Mouse (Mus musculus) small intestine, adult 2 months (tissue): ENCODE results near the gene Stab2. TPM values are rescaled to one million over a fixed set of nuclear protein-coding genes. Genes with fewer than 3 reads are reported as not detected.

ENCODE experiments used
- H3K27ac ChIP-seq: fragments of 200-500 bp; 2 replicates; pipeline ENCODE4 v1.5.1; 2012; ENCODE audit warnings: low read depth, low read length, control low read depth, inconsistent platforms; ENCODE audit not compliant: insufficient read depth
- H3K27me3 ChIP-seq: fragments of 200-500 bp; 2 replicates; pipeline ENCODE4 v1.6.1; 2012; ENCODE audit warnings: mild to moderate bottlenecking, moderate library complexity, low read length, inconsistent platforms; ENCODE audit not compliant: control insufficient read depth, insufficient read depth
- H3K36me3 ChIP-seq: fragments of 200-500 bp; 2 replicates; pipeline ENCODE4 v1.6.1; 2012; ENCODE audit warnings: mild to moderate bottlenecking, low read length, control low read depth, inconsistent platforms; ENCODE audit not compliant: control insufficient read depth, insufficient read depth
- H3K4me1 ChIP-seq: fragments of 200-500 bp; 2 replicates; pipeline ENCODE4 v1.6.1; 2012; ENCODE audit warnings: low read length, inconsistent platforms, mixed read lengths; ENCODE audit not compliant: control insufficient read depth, insufficient read depth, insufficient read length
- H3K4me3 ChIP-seq: fragments of 200-500 bp; 2 replicates; pipeline ENCODE4 v1.5.1; 2012; ENCODE audit warnings: low read depth, mild to moderate bottlenecking, control low read depth, inconsistent platforms, low read length, moderate library complexity
- CTCF ChIP-seq: fragments of 200-500 bp; IDR thresholded peaks from 2 replicates; pipeline ENCODE4 v1.5.1; 2012; ENCODE audit warnings: low read depth, mild to moderate bottlenecking, control low read depth, inconsistent platforms, low read length, moderate library complexity, mixed read lengths; ENCODE audit not compliant: insufficient replicate concordance, insufficient read length; ENCODE audit errors: extremely low read depth
- POLR2A ChIP-seq: fragments of 200-500 bp; IDR thresholded peaks from 2 replicates; pipeline ENCODE4 v1.6.1; 2012; ENCODE audit warnings: low read depth, mild to moderate bottlenecking, control low read depth, inconsistent platforms, low read length, moderate library complexity
- WGBS: fragments of 180-500 bp; shearing (Covaris S2); methylation state at CpG from one replicate; pipeline ENCODE4 v1.1.7; 2018; 5-methylcytosine and 5-hydroxymethylcytosine counted together
- polyA plus RNA-seq: library from polyadenylated mRNA; depleted of rRNA; stranded (reverse); fragments of >200 nt; gene quantifications from 2 replicates; pipeline ENCODE4 v1.2.3, GENCODE M21; 2012

The Stab2 gene
- polyA plus RNA-seq, 1 experiment: 0.87 TPM

- Histone ChIP-seq H3K4me3 (no peak overlapping the region), H3K27ac (no peak overlapping the region), H3K27me3 (no peaks in the 10 kb centered on the region), H3K4me1 (no peaks in the 10 kb centered on the region), H3K36me3 (no peaks in the 10 kb centered on the region)
- TF ChIP-seq POLR2A (no peak), CTCF (no peak)
- 67% methylated on average over 9 of the region's 9 CpGs for WGBS
These were observed 11.1 kb upstream of the Stab2 start for GRCm38 (mm10) chr10:87018876-87019275.

GRCm38 (mm10) chr10:87016151-87016692, 8.4 kb upstream of the Stab2 start:
- TF ChIP-seq POLR2A (no peak), CTCF (no peak)
- Histone ChIP-seq H3K4me3 (no peak overlapping the region), H3K4me1 (no peaks in the 10 kb centered on the region), H3K27me3 (no peaks in the 10 kb centered on the region), H3K36me3 (no peaks in the 10 kb centered on the region), H3K27ac (no peak overlapping the region)
- 38% methylated on average over 9 of the region's 9 CpGs for WGBS

DNA sequence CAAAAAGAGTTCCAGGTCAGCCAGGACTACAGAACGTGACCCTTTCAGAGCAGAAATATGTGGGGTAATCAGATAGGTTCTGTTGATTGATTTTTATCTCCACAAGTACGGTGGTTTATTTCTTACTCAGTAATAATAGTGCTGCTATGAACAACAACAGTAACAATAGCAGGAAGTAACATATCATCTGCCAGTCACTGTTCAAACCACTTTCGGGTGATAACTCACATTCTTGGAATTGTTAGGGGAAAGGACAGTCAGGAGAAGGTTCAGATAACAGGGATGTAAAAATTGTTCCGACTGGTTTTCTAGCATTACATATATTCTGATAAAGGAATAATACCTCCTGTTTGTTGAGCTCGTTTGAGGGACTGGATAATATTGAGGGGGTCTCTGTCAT, 7.6 kb upstream of the Stab2 start:
- Histone ChIP-seq H3K27ac (no peak overlapping the region), H3K27me3 (no peaks in the 10 kb centered on the region), H3K4me3 (no peak overlapping the region), H3K36me3 (no peaks in the 10 kb centered on the region), H3K4me1 (no peaks in the 10 kb centered on the region)
- TF ChIP-seq CTCF (no peak), POLR2A (no peak)
- 35% methylated on average over 5 of the region's 5 CpGs for WGBS

GRCm38 (mm10) chr10:87014391-87014965, 6.7 kb upstream of the Stab2 start:
- TF ChIP-seq CTCF: no peak
- no peak for TF ChIP-seq POLR2A
- no peaks in the 10 kb centered on the region for H3K36me3 ChIP-seq
- H3K4me1 ChIP-seq: no peaks in the 10 kb centered on the region
- H3K4me3 ChIP-seq: no peak overlapping the region
- no peaks in the 10 kb centered on the region for H3K27me3 ChIP-seq
- no peak overlapping the region for H3K27ac ChIP-seq
- WGBS: 73% methylated on average over 7 of the region's 7 CpGs

GRCm38 (mm10) chr10:87012087-87012486, 4.3 kb upstream of the Stab2 start:
- H3K36me3 ChIP-seq: no peaks in the 10 kb centered on the region
- H3K27me3 ChIP-seq: no peaks in the 10 kb centered on the region
- no peak overlapping the region for H3K4me3 ChIP-seq
- no peaks in the 10 kb centered on the region for H3K4me1 ChIP-seq
- no peak overlapping the region for H3K27ac ChIP-seq
- WGBS: 85% methylated on average over 7 of the region's 7 CpGs
- TF ChIP-seq POLR2A (no peak), CTCF (no peak)

GRCm38 (mm10) chr10:87008215-87008499, 332 bp upstream of the Stab2 start:
- no peak overlapping the region for H3K4me3 ChIP-seq
- H3K36me3 ChIP-seq: no peaks in the 10 kb centered on the region
- no peaks in the 10 kb centered on the region for H3K27me3 ChIP-seq
- H3K27ac ChIP-seq: no peak overlapping the region
- WGBS: 81% methylated on average over 3 of the region's 3 CpGs
- H3K4me1 ChIP-seq: no peaks in the 10 kb centered on the region
- TF ChIP-seq POLR2A (no peak), CTCF (no peak)

GRCm38 (mm10) chr10:86992238-86992976, 15.4 kb downstream of the Stab2 start:
- Histone ChIP-seq H3K36me3 (no peaks in the 10 kb centered on the region), H3K4me3 (no peak overlapping the region), H3K27me3 (no peaks in the 10 kb centered on the region), H3K27ac (no peak overlapping the region), H3K4me1 (no peaks in the 10 kb centered on the region)
- TF ChIP-seq CTCF (no peak), POLR2A (no peak)
- 78% methylated on average over 14 of the region's 14 CpGs for WGBS
